Mouse (Mus musculus) cerebellum, postnatal 14 days (tissue): Measurements from ENCODE around the gene Kif3b.
"Not testable (repeated sequence)": the region's sequence is repeated elsewhere in the genome, so short reads cannot be mapped to it uniquely, and the experiment has no call there.

Source experiments
- DNase-seq, 2 experiments: peaks; one replicate each; pipeline ENCODE4 v3.0.0; 2021; ENCODE audit warnings: mixed read lengths in 2 of 2

The Kif3b gene

DNA sequence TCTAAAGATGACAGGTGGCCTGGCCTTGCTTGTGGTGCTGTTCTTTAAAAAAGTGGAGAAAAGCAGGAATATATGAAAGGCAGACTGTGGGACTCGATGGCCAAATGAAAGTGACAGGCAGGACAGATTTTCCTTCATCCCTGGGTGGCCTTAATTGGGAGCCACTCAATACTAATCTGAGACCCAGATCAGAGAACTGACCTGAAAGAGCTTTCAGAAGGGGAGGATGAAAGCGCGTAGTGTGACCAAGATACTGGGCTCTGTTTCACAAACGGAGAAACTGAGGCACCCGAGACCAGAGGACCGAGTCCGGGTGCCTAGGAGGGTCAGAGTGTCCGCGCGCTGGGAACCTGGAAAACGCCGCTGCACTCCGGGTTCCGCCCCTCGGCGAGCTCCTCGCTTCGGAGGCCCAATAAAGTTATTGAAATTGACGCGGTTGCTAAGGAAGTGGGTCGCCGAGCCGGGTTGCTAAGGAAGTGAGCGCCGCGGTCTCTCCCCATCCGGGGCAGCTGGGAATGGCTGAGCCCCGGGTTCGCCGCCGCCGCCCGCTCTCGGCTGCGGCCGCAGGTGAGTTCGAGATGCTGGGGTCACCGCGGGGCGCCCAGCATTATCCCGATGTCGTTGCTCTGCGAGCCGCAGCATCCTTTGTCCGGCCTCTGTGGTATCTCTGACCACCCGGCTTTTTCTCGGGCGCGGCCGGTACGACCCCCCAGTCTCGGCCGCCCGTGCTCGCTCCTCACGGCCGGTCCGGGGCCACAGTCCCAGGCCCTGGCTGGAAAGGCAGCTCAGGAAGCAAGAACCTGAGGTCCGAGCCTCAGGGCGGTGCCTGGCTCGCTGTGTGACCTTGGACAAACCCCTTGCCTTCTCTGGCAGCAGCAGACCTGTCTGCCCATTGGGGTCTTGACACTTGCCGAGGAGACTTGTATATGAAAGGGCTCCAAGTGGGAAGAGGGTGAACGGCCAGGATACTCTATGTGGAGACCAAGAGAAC lies at the start of gene Kif3b:
TSS of gene Kif3b (plus strand) at position 476 of the 991 bp plus-strand sequence.
- peak; percentile 88 for DNase-seq

DNA sequence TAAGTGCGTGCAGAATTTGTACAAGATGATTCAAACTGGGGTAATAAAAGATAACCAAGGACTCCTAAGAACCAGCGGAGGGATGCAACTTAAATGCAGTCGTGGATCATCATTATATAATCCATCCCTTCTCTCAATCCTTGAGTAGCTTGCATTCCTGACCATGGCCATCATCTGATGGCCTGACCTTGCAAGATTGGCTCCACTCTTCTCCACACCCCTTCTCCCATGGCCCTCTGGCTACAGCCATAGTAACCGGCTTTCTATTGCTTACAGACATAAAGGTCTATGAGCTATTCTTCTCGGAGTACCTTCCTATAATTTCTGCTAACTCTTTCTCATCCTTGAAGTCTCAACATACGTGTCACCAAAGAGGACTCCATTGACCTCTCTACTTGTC lies 49.1 kb upstream of the Kif3b start:
- DNase-seq, result no peak

GRCm38 (mm10) chr2:153249751-153250150 lies 41.5 kb upstream of the Kif3b start:
- no peak for DNase-seq

- DNase-seq, result no peak
Observed at GRCm38 (mm10) chr2:153256604-153257003, 34.6 kb upstream of the Kif3b start.

- no peak for DNase-seq
Observed at GRCm38 (mm10) chr2:153259030-153259863, 32.0 kb upstream of the Kif3b start.

DNA sequence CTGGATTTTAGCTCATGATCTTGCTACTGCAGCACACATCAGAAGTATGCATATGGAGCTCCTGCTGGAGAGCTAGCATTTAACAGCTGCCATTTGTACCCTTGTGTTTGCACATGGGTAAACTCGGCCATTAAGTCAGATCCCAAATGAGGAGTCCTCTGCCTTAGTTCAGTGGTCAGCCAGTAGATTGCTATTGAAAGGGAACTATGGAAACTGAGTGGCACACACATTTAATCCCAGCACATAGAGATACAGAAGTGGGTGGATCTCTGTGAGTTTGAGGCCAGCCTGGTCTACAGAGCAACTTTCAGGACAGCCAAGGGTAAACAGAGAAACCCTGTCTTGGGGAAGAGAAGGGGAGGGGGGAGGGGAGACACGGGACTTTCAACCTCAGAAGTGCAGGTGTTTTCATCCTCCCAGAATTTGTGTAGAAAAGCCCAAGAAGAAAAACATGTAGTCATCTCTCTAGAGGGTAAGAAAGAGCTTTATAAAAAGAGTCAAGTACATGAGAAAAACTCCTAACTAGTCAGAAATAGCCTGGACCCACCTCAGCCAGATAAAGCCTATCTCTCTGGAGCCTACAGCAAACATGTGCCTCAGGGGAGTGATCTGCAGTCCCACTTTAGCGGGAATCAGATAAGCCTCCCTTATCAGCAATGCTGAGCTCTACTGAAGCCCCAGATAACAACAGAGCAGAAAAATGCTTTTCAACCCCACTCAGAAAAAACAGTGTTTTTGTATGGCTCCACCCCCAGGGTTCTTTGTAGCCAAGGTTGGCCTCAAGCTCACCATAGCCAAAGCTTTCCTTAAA lies 31.1 kb upstream of the Kif3b start:
- DNase-seq, result no peak

DNA sequence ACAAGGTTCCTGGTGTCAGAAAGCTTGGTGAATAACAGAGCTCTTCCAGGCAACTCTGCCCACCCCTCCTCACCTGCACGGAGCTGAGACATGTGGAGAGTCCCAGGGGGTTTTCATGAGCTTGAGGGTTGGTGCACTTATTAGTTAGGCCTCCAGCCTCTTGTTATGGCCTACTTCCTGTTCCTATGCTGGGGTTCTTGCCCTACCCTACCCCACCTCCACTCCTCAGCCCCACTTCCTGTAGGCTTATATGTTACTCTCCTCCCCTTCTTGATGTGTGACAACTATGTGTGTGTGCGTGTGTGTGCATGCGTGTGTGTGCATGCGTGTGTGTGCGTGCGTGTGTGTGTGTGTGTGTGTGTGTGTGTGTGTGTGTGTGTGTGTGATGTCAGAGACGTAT lies 28.2 kb upstream of the Kif3b start:
- DNase-seq, result no peak

GRCm38 (mm10) chr2:153267331-153267730 lies 23.9 kb upstream of the Kif3b start:
- DNase-seq, result no peak

DNA sequence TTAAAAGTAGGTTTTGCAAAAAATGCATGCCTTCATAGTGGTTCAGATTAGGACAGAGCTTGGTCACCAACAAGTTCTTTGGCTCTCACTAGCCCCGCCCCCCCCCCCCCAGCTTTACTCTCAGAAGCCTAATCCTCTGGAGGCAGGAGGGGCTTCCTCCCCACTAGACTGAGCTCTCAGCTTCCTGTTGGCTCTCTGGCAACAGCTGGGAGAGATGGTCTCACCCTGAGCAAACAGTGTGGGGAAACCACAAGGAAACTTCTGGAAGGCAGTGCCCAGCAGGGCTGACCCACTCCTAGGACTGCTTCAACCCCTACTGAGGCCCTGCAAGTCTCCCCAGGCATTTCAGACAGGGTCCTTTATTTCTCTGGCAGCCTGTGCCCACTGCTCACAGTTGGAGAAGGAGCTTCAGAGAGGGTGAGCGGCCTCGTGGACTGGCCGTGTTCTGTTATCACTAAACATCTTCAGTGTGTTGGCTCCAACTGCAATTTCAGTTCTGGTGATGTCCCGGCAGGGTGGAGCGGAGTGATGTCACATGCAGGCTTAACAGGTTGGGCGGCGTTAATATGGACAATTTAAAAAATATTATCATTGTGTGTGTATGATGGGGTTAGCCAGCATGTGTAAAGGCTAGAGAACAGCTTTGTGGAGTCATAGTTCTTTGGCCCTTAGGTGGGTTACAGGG lies 20.8 kb upstream of the Kif3b start:
- not testable (repeated sequence) for DNase-seq

DNA sequence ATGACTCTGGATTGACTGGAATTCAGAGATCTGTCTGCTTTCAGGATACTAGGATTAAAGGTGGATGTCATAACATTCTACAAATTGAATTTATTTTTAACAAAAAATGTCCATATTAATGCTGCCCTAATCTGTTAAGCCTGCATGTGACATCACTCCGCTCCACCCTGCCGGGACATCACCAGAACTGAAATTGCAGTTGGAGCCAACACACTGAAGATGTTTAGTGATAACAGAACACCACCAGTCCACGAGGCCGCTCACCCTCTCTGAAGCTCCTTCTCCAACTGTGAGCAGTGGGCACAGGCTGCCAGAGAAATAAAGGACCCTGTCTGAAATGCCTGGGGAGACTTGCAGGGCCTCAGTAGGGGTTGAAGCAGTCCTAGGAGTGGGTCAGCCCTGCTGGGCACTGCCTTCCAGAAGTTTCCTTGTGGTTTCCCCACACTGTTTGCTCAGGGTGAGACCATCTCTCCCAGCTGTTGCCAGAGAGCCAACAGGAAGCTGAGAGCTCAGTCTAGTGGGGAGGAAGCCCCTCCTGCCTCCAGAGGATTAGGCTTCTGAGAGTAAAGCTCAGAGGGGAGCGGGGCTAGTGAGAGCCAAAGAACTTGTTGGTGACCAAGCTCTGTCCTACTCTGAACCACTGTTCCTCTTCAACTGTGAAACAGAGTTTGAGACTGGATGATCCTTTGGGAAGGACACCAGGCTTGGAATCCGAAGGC lies 16.9 kb upstream of the Kif3b start:
- not testable (repeated sequence) for DNase-seq

GRCm38 (mm10) chr2:153274919-153275247 lies 16.3 kb upstream of the Kif3b start:
- no peak for DNase-seq

- DNase-seq, result not testable (repeated sequence)
Observed at GRCm38 (mm10) chr2:153275577-153275976, 15.6 kb upstream of the Kif3b start.

- no peak for DNase-seq
Observed at GRCm38 (mm10) chr2:153276440-153276839, 14.8 kb upstream of the Kif3b start.

DNA sequence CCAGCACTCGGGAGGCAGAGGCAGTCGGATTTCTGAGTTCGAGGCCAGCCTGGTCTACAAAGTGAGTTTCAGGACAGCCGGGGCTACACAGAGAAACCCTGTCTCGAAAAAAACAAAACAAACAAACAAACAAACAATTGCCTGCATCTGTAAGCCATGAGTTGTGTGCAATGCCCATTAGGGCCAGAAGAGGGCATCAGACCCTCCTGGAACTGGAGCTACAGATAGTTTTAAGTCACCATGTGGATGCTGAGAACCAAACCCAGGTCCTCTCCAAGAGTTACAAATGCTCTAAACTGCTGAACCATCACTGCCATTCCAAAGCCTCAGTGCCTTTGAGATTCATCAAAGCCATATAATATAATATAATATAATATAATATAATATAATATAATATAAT lies 14.4 kb upstream of the Kif3b start:
- DNase-seq, result not testable (repeated sequence)

GRCm38 (mm10) chr2:153278357-153278756 lies 12.9 kb upstream of the Kif3b start:
- no peak for DNase-seq

- DNase-seq, result no peak
Observed at GRCm38 (mm10) chr2:153283919-153284318, 7.3 kb upstream of the Kif3b start.

GRCm38 (mm10) chr2:153286524-153286923 lies 4.7 kb upstream of the Kif3b start:
- no peak for DNase-seq

- peak; percentile 50 to 75 for DNase-seq
Observed at GRCm38 (mm10) chr2:153287835-153288234, 3.4 kb upstream of the Kif3b start.

GRCm38 (mm10) chr2:153292305-153292861 lies 1.2 kb downstream of the Kif3b start:
- DNase-seq, result peak; percentile 18 to 42

- DNase-seq, result no peak
Observed at GRCm38 (mm10) chr2:153295196-153295595, 4.0 kb downstream of the Kif3b start.

DNA sequence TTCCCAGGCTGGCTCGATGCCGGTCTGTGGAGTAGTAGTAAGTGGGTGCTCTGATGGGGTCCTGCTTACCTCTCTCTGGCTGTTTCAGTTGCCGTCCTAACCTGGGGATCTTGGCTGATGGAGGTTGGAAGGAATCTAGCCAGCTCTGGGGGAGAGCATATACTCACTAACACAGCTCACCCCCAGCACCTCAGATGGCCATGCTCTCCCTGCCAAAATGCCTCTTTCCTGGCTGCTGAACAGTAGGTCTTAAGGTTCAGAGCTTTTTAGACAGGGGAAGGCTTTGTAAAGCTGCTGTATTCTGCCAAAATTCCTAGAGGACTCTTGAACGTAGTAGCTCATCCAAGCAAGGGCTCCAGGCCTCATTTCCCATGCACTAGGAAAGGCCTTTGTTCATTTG lies 6.6 kb downstream of the Kif3b start:
- peak; percentile 64 to 80 for DNase-seq
